Mouse (Mus musculus) heart, adult 2 months (tissue): ENCODE data around the gene Myd88.

Source experiments
- CTCF ChIP-seq: fragments of 200-600 bp; IDR thresholded peaks from 2 replicates; pipeline ENCODE4 v1.8.1; 2022; ENCODE audit warnings: antibody characterized with exemption, mild to moderate bottlenecking, moderate library complexity
- EP300 ChIP-seq: fragments of 200-500 bp; IDR thresholded peaks from 2 replicates; pipeline ENCODE4 v1.6.1; 2011; ENCODE audit warnings: low read depth, low read length, control low read depth; ENCODE audit not compliant: insufficient read depth

GRCm38 (mm10) chr9:119339106-119339505, 2.1 kb downstream of the Myd88 start:
- TF ChIP-seq EP300, result no peak
- TF ChIP-seq CTCF, result no peak
